Mouse (Mus musculus): ENCODE data around the gene Fthl17e. TPM values are rescaled to one million over a fixed set of nuclear protein-coding genes. Genes with fewer than 3 reads are reported as not detected.

Fthl17e gene
- polyA plus RNA-seq (2012; rRNA removed), result not detected in 2 replicates

GRCm38 (mm10) chrX:9033193-9033592 is at the start of gene Fthl17e:
Gene Fthl17e, plus strand, starts transcription at chrX:9033493.

GRCm38 (mm10) chrX:8986655-8987054 is 46.6 kb upstream of the Fthl17e start, which contains the start of gene Fthl17d:
Gene Fthl17d, minus strand, starts transcription at chrX:8986755.

GRCm38 (mm10) chrX:9062715-9063114 is 29.4 kb downstream of the Fthl17e start, which contains the start of gene Fthl17f:
Gene Fthl17f, plus strand, starts transcription at chrX:9063015.

Other genes with a start within 250 kb of the Fthl17e start
- gene Ssxb5, start 229.8 kb upstream of the Fthl17e start, polyA plus RNA-seq (2012; rRNA removed), result not detected in 2 replicates
- gene Gm6592, start 189.5 kb upstream of the Fthl17e start, polyA plus RNA-seq (2012; rRNA removed), result not detected in 2 replicates
- not detected in 2 replicates for gene Gm5751, start 159.2 kb upstream of the Fthl17e start, polyA plus RNA-seq (2012; rRNA removed)
- gene B630019K06Rik, start 141.1 kb upstream of the Fthl17e start, polyA plus RNA-seq (2012; rRNA removed), result 0.12 and 0.17 TPM in 2 replicates
- gene Fthl17b, start 70.5 kb upstream of the Fthl17e start, polyA plus RNA-seq (2012; rRNA removed), result not detected in 2 replicates
- not detected in 2 replicates for gene Fthl17c, start 56.9 kb upstream of the Fthl17e start, polyA plus RNA-seq (2012; rRNA removed)
- gene Fthl17d, start 46.7 kb upstream of the Fthl17e start, polyA plus RNA-seq (2012; rRNA removed), result not detected in 2 replicates
- gene Fthl17f, start 29.5 kb downstream of the Fthl17e start, polyA plus RNA-seq (2012; rRNA removed), result not detected in 2 replicates
- not detected in 2 replicates for gene 4930402K13Rik, start 71.1 kb downstream of the Fthl17e start, polyA plus RNA-seq (2012; rRNA removed)
- gene Lancl3, start 166.4 kb downstream of the Fthl17e start, polyA plus RNA-seq (2012; rRNA removed), result 0.06 and 0.07 TPM in 2 replicates
- 1.2 and 1.5 TPM in 2 replicates for gene Gm14862, start 223.4 kb downstream of the Fthl17e start, polyA plus RNA-seq (2012; rRNA removed)
- 16.2 and 19.8 TPM in 2 replicates for gene Xk, start 239.3 kb downstream of the Fthl17e start, polyA plus RNA-seq (2012; rRNA removed)

Data from liver, embryonic 14 days (tissue).